Mouse (Mus musculus): ENCODE data around the gene Ppp3ca.

Gene Ppp3ca

DNA sequence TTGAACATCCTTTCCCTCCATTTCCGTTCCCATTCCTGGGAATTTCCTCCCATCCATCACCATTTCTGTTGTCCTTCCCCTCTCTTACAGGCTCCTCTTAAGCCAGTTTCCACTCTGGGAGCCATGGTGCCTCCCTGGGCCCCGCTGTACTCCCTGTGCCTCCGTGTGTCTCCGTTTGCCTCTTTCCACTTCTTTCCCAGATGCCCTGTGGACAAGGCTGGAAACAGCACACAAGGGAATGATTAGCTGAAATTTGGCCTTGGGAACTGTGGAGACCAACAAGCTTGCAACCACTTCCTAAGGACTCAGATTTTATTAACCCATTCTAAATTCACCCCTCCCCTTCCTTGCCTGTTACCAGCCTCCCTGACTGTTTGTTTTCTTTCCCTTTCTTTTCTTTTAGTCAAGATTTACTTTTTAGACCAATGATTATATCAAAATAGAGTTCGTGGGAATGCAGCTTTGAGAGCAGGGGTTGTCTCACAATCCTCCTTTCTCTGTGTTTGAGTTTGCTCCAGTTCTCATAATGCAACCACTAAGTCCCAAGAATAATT lies 93.9 kb downstream of the Ppp3ca start:
- no peak for DNase-seq (ENCODE audit: inconsistent ontology term)

DNA sequence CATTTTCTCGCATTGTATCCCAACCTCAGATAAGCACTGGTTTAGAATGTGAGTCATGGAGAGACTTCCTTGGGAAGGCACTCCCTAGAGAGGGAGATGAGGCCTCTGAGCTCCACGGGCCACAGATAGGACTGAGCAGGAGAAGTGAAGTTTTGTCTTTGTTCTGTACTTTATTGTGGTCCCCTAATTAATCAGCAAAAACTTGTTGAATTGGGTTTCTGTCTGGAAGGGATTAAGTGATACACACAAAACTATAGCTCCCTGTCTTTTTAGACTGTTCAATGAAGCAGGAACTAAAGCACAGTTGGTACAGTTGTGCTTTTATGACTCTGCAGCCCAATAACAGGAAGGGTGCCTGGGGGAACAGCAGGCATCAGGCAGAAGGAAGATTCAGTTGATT lies 95.6 kb downstream of the Ppp3ca start:
- DNase-seq (ENCODE audit: inconsistent ontology term), result peak; percentile 74

DNA sequence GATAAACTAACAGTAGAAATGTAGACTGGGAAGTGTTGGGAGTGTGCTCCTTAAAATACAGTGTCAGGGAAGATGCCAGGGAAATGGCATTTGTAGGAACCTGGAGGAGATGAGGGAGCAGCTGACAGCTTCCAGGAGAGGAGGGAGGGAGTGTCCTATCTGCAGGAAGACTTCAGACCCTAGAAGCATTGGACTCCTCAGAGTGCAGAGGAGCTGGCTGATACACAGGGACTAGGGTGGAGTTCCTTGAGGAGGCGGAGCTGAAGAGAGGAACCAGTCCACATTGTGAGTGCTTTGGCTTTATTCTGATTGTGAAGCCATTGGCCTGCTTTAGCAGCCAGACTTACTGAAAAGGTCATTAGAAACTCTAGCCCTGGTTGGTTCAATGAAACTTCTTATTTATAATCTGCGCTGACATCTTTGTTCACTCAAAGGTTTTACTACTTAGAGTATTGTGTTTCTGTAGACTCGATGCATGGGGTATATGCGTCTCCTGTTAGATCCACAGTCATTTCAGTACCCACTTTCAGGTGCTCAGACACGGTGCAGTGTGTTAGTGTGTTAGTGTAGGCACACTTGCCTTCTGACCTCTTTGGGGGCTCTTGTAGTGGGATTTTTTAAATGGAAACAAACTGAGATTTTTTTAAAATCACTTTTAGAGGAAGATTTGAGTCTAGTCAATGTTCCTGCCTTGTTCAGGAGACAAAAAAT lies 99.0 kb downstream of the Ppp3ca start:
- no peak for DNase-seq (ENCODE audit: inconsistent ontology term)

DNA sequence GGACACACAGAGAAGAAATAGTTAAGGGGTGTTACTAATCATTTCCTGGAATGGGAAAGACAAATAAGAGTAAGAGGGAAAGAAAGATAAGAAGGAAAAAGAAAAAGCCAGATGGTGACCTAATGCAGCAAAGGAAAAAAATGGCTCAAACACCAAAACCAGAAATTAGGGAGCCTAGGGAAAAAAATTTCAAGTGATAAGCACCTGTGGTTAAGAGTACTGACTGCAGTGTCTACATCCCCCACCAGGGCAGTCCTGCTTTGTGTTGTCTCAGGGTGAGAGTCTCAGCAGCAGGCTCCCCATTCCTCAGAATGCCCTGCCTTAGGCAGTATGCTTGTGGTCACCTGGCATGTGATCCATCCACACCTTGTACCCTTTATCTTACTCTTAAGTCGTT lies 99.6 kb downstream of the Ppp3ca start:
- no peak for DNase-seq (ENCODE audit: inconsistent ontology term)

DNA sequence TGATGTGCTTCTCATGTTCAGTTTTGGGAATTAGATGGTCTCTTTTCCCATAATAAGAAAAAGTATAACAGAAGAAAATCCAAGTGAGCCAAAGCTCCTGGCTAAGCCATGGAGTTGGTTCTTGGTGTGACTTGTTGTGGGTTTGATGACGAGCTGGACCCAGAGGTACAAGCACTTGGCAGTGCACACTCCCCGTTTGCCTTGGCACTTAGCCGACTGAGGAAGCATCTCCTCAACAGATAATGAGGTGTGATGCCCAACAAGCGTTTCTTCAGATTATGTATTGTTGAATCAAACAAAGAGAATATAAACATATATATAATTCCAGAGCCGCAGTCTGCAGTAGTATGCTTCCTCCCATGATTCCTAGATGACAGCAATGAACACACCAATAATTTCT lies 101.8 kb downstream of the Ppp3ca start:
- DNase-seq (ENCODE audit: inconsistent ontology term), result no peak

DNA sequence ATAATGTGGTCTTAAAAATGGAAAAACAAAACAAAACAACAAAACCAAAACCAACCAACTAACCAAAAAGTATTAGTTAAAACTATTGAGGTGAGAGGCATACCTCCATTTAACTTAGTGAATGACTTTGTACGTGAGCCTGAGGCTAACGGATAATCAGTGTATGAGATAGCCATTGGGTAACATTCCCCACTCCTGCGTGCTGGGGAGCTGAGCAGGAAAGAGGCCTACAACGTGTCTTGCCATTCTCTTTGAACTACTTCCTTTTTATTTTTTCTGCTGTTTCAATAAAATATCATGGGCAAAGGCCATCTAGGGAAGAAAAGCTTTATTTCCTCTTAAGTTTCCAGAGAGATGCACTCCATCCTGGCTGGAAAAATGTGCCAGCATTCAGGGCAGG lies 103.3 kb downstream of the Ppp3ca start:
- no peak for DNase-seq (ENCODE audit: inconsistent ontology term)

DNA sequence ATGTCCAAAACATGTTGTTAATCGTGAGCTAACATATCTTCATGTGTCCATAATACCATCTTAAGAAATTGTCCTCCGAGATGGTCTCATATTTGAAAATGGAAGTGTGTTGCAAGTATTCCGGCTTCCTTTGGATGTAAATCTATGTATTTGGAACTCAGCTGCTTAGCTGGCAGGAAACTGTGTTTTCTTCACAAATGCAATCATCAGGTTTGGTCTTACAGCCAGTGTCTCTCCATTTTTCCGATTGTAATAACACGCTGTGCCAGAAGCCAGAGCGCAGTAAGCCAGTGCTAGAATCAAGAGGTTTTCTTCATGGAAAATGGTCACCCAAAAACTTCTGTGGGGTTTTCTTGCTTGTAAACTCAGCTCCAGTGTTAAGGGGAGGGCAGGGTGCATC lies 104.3 kb downstream of the Ppp3ca start:
- DNase-seq (ENCODE audit: inconsistent ontology term), result no peak

DNA sequence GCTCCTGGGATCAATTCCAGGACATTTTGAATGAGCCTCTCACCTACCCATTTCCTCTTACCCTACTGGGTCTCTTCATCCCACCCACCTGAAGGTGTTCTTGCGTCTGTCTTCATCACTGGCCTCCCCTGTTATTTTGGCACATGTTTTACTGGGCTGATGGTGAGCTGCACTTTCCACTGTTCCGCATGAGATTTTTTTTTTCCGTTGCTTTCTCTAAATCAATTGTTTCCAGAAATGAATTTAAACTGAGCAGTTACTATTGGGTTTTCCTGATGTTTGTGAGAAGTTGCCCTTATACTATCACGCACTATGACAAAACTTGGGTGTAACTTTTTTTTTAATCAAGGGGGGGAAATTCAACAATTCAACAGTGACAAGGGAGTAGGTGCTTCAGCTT lies 106.6 kb downstream of the Ppp3ca start:
- no peak for DNase-seq (ENCODE audit: inconsistent ontology term)

DNA sequence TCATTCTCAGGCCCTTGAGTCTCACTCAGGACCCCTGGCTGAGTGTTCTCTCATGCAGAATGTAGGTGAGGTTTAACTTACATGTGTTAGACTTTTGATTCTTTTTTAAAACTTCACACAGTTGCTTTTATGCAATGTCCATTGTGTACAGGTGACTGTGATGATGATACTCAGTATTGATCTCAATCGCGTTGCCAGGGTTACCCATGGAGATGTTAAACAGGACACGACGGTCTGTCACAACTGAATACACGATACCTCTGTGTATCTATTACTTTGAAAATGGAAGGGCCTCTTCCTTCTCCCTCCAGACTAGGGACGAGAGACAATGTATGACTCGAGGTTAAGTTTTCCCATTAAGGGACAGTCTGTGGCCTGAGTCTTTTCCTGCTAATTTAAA lies 107.5 kb downstream of the Ppp3ca start:
- DNase-seq (ENCODE audit: inconsistent ontology term), result no peak

DNA sequence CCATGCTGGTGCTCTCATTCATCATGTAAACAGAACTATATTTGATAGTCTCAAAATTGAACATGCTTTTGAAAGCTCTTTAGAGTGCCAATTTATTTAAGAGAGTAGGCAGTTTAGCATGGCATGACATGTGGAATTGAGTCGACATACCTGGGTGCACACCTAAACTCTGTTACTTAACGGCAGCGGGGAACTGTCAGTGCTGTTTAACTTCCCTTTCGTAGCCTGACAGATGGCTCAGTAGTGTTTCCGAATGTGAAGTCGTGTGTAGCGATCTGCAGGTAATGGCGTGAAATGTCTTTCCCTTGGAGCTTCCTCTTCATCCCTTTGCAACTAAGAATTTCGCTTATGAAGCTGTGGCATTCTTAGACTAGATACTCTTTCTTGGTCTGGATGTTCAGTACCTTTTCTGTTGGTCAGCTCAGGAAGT lies 107.9 kb downstream of the Ppp3ca start:
- no peak for DNase-seq (ENCODE audit: inconsistent ontology term)

DNA sequence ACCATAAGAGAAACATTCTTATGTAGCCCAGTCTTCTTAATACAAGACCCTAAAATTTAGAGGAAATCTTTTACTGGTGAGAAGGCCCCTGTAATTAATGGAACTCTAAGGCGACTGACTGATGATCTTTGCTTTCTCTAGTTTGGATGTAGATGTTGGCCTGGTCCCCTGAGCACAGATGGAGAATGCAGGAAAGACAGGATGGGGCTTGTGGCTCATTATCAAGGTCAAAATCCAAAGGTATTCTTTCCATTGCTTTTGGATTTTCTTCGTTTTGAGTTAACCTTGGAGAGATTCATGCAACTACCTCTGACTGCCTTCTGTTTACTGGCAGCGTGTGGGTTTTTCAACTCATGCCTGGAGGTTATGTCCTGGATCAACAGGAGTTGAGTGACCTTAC lies 110.4 kb downstream of the Ppp3ca start:
- no peak for DNase-seq (ENCODE audit: inconsistent ontology term)

DNA sequence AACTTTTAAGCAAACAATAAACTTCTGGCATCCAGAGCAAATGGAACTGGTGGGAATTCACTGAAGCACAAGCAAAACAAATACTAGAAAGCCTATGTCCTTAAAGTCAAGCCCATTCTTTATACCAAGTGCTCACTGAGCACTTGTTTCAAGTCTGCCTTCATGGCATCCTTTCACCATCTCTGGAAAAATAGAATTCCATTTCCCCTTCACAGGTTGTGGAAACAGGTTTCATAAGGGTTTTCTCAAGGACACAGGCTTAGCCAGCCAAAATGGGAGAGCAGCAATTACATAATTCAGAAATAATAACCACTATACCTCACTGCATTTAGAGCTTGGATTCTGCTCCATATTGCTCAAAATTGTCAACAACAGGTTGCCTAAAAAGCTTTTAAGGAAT lies 112.1 kb downstream of the Ppp3ca start:
- DNase-seq (ENCODE audit: inconsistent ontology term), result no peak

DNA sequence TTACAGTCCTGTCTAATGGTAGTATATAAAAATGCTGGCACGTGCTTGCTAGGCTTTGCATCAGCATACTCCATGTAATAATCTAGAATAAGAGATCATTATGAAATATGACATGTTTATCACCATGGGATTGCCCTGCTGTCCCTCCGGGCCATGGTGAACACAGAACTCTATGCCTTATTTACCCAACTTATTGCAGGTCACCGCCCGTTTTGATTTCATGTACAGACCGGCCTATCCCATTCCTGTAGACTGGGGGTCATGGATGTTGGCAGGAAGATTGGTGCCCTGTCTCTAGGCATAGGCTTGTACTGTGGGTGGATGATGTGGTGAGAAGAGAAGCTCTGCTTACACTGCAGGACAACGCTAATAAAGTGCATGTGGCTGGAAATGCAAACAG lies 115.8 kb downstream of the Ppp3ca start:
- DNase-seq (ENCODE audit: inconsistent ontology term), result no peak

DNA sequence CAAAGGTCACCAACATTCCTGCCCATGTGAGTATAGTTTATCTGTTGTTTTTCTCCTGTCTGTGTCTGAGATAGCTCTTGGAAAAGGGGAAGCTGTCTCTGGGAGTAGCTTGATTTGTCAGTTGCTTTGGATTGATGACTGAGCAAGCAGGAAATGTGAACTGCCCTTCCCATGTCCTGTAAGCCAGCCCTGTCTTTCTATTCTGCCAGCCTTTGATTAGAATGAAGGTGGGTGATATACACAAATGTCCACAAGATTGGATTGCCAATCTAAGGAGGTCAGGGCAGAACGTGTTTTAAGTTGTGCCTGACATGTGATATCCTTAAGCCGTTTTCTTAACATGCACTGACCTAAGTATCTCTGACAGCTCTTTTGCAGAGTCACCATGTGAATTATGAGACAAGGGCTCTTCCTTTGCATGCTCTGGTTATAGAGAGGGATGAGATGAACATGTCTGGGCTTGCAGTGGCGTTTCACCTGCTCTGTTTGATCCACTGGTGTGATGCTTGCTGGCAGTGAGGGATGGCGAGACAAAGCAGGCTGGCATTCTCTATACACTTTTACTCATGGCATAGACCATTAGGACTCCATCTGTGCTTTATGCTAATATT lies 120.4 kb downstream of the Ppp3ca start:
- no peak for DNase-seq (ENCODE audit: inconsistent ontology term)

DNA sequence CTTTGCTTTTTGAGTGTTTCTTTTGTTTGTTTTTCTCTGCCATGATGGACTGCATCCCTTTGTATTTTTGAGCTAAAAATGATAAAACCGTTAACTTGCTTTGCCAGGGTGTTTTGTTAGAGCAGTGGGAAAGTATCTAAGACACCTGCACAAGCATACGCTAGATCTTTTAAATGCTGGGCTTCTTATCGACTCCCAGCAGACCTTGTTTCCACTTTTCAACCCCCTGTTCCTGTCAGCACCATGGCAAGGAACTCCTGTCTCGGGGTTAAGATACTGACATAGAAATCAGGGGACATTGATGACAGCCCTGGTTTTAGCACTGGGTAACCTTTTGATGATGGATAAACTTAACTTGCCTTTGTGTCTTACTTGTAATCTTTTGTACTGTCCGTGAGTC lies 121.5 kb downstream of the Ppp3ca start:
- DNase-seq (ENCODE audit: inconsistent ontology term), result no peak

DNA sequence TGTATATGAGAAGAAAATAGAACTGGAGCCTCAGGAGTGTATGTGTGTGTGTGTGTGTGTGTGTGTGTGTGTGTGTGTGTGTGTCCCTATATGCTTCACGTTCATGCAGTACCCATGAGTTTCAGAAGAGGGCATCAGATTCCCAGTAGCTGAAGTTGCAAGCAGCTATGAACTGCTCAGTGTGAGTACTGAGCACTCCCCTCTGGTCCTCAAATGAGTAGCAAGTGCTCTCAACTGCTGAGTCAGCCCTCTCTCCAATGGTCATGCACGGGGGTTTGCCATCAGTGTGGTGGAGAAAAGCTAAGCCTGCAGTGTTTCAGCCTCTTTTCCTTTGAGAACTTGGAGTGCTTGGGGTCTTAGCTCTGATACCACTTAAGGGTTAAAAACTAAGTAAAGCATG lies 122.0 kb downstream of the Ppp3ca start:
- DNase-seq (ENCODE audit: inconsistent ontology term), result no peak

DNA sequence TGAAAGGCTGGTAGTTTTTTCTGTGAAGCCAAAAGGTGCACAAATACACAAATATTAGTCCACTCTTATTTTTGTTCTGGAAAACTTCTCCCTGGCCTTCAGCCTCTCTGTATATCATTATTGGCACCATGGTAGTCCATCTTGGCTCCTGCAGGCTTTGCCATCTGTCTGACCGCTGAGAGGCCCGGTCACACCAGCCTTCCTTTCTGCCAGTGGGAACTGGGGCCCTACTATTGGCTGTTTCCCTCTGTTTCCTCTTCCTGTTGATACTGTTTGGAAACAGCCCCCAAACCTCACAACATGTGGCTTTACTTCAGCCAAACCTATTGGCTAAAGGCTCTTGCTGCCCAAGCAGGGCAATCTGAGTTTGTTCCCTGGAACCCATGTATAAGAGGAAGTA lies 123.5 kb downstream of the Ppp3ca start:
- no peak for DNase-seq (ENCODE audit: inconsistent ontology term)

DNA sequence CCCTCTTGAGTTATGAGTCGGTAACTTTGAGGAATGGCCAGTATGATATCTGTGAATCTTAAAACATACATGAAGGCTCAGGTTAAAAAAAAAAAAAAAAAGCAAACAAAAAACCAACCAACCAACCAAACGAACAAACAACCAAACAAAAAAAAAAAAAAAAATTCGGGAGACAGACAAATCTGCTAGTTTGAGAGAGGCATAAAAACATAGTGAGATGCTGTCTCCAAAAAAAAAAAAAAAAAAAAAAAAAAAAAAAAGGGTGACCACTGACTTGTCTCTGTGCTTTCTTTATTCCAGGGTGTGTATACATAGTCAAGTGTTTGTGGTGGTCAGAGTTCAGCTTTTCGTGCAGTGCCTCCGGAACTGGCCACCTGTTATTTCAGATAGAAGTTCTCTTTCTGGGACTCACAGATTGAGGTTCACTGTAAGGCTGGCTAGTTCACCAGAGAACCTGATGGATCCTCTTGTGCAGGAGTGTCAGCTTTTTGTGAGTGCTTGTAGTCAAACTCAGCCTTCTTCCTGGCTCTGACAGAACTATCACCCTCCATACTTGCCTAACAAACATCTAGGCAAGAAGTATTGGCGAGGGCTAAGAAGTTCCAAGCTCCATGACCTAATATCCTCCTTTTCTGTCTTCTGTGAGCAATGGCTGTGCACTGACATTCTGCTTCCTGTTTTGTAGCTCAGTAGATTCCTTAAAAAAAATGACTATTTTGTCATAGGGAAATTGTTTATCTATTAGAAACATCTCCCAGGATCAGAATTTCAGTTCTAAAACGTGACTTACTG lies 124.7 kb downstream of the Ppp3ca start:
- DNase-seq (ENCODE audit: inconsistent ontology term), result no peak

DNA sequence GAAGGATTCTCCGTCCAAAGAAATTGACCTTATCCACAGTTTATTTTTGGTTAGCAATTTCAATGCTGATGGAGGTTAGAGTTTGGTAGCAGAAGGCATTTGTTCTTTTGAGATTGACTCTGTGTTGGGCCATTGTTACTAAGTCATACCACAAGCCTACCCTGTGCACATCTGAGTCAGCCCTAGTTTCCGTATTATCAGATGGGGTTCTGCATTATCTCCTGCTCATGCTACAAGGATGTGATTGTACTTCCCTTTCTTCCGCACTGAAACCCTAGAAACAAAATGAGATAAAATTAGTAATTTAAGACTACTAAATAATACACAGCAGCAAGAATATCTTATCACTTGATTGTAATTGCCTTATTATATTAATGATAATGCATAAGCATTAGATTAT lies 129.0 kb downstream of the Ppp3ca start:
- no peak for DNase-seq (ENCODE audit: inconsistent ontology term)

DNA sequence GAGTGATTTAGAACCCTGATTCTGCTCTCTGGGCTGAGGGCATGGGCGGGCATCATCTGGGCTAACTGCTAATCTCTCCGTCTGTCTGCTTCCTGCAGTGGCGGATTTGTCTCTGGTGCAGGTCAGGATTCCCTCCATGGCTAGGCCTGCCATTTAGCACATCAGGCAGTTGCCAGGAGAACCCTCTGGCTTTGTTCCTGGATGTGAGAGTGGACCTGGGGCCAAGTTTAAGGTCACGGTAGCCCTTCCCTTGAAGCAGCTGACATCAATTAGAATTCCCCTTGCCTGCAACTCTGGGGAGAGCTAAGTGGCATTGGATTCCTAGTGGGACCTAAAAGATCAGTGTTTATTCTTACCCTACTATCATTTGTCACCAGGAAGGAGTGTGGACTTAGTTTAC lies 132.7 kb downstream of the Ppp3ca start:
- DNase-seq (ENCODE audit: inconsistent ontology term), result no peak

DNA sequence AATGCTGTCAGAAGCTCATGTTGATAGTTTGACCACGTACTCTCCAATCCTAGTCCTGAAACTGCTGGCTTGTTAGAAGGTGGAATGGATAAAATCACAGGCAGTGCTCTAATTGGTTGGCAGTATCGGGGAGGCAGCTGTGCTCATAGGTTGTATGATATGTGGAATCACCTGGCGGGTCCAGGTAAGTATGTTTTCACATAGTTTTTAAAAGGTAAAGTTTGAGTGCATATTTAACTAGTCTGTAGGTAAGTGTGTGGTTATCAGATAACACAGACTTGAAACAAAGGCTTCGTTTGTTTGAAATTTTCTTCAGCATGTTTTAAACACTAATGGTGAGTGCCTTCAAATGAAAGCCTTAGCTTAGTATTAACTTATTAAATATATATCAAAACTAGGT lies 136.0 kb downstream of the Ppp3ca start:
- DNase-seq (ENCODE audit: inconsistent ontology term), result no peak

DNA sequence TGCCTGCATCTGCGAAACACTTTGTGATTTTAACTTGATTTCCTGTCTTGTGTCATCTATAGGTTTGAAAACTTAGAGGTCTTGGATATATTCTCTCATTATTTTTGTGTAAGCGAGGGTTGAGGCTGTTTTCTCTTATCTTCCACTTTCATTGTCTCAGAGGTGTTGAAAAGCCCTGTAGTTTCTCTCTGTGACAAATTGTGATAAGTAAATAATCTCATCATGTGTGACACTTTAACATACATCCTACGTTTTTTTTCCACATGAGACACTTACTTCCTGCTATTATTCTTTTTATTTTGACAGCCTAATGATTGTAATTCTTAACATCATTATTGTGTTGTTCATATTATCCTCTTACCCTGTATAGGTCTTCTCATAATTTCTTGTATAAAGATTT lies 140.3 kb downstream of the Ppp3ca start:
- DNase-seq (ENCODE audit: inconsistent ontology term), result no peak

DNA sequence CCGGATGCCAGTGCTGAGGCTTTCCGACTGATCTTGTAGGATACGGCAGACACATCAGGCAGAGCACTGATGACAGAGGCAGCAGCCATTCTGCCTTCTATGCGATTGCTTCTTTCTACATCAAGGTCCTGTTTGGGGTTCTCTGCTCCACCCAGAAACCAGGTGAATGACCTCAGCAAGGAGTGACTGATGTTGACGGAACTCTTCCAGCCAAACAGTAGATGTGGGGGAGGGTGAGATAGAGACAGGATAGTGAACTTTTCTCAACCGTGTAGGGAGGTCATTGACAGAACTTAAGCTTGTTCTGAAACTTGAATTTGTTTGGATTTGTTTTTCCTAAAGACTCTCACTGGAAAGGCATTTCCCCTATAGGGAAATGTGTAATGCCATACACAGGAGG lies 142.2 kb downstream of the Ppp3ca start:
- DNase-seq (ENCODE audit: inconsistent ontology term), result no peak

Measured in Muller cell, postnatal 12 days (primary cell).